Mouse (Mus musculus): ENCODE measurements around the gene Pitx1. TPM values are rescaled to one million over a fixed set of nuclear protein-coding genes. Genes with fewer than 3 reads are reported as not detected.

Pitx1 gene
- polyA plus RNA-seq, 1 experiment = not detected

DNA sequence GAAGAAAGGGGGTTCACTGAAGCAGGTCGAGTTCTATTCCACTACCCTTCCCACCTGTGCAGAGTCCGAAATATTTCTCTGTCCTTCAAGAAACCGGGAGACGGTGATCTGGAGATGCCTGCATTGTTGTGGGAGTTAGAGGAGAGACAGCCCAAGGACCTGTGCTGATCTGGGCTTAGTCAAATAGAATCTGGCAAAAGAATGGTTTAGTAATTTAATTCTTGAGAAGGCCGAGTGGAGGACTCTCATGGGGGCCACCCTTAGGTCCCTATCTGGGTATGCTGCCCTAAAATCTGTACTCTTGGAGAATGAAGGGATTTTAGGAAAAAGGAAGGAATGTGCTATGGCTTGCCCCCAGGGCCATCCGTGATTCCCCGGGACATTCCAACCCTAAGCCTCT lies 2.1 kb downstream of the Pitx1 start:
- WGBS = 4% methylated on average over 7 of the region's 7 CpGs
- H3K4me1 ChIP-seq (ENCODE audit: control insufficient read depth, insufficient read depth, low read length) = no peaks in the 10 kb centered on the region
- H3K27ac ChIP-seq (ENCODE audit: insufficient read depth, low read depth, low read length) = no peak overlapping the region
- TF ChIP-seq POLR2A (IDR thresholded peaks at IDR 0.05; ENCODE audit: insufficient read depth, low read depth, low read length) = no peak
- TF ChIP-seq CTCF (IDR thresholded peaks at IDR 0.05; ENCODE audit: insufficient read depth, low read depth, low read length) = no peak
- no peak overlapping the region for H3K4me3 ChIP-seq (ENCODE audit: insufficient read depth, low read depth, low read length)

DNA sequence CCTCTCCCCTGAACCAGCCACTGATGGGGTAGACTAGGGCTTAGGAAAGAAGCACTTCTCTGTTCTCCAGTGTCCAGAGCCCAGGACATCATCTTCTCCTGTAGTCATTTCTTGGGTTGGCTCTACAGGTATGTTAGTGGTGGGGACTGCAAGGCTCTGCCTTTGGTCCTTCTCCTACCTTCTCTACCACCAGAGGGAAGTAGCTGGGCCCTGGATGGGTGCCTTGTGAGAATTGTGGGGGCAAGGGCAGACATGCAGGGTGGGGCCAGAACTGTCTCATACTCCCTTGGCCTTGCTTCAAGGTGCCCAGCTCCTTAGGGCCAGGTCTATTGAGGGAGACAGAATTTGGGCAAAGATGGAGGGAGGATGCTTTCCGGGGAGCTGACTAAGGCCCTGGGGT lies 3.4 kb downstream of the Pitx1 start:
- no peak for TF ChIP-seq POLR2A (IDR thresholded peaks at IDR 0.05; ENCODE audit: insufficient read depth, low read depth, low read length)
- TF ChIP-seq CTCF (IDR thresholded peaks at IDR 0.05; ENCODE audit: insufficient read depth, low read depth, low read length) = no peak
- no peak overlapping the region for H3K27ac ChIP-seq (ENCODE audit: insufficient read depth, low read depth, low read length)
- 30% methylated on average over 1 of the region's 1 CpGs for WGBS
- H3K4me1 ChIP-seq (ENCODE audit: control insufficient read depth, insufficient read depth, low read length) = no peaks in the 10 kb centered on the region
- no peak overlapping the region for H3K4me3 ChIP-seq (ENCODE audit: insufficient read depth, low read depth, low read length)

DNA sequence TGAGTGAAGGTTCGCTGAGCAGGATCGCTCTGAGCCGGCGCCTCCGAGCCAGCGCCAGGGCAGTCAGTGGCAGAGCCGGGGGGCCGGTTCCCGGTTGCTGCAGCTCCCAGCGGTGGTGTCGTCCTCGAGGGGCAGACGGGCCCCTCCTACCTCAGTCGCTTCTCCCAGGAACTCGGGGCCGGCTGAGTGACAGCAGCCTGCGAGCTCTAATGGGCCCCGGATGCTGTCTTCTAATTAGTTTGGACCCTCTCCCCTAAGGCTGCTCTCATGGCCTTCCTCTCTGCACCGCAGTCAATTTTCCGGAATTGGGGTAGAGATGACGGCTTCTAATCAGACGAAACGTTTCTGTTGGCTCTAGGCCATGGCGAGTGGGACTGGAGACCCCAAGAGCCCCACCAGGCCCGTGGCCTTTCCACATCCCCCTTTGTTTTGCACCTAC lies 4.3 kb downstream of the Pitx1 start:
- Histone ChIP-seq H3K4me1 (ENCODE audit: control insufficient read depth, insufficient read depth, low read length) (no peaks in the 10 kb centered on the region), H3K4me3 (ENCODE audit: insufficient read depth, low read depth, low read length) (no peak overlapping the region), H3K27ac (ENCODE audit: insufficient read depth, low read depth, low read length) (no peak overlapping the region)
- WGBS = 6% methylated on average over 25 of the region's 25 CpGs
- TF ChIP-seq CTCF (IDR thresholded peaks at IDR 0.05; ENCODE audit: insufficient read depth, low read depth, low read length) = no peak
- TF ChIP-seq POLR2A (IDR thresholded peaks at IDR 0.05; ENCODE audit: insufficient read depth, low read depth, low read length) = no peak

DNA sequence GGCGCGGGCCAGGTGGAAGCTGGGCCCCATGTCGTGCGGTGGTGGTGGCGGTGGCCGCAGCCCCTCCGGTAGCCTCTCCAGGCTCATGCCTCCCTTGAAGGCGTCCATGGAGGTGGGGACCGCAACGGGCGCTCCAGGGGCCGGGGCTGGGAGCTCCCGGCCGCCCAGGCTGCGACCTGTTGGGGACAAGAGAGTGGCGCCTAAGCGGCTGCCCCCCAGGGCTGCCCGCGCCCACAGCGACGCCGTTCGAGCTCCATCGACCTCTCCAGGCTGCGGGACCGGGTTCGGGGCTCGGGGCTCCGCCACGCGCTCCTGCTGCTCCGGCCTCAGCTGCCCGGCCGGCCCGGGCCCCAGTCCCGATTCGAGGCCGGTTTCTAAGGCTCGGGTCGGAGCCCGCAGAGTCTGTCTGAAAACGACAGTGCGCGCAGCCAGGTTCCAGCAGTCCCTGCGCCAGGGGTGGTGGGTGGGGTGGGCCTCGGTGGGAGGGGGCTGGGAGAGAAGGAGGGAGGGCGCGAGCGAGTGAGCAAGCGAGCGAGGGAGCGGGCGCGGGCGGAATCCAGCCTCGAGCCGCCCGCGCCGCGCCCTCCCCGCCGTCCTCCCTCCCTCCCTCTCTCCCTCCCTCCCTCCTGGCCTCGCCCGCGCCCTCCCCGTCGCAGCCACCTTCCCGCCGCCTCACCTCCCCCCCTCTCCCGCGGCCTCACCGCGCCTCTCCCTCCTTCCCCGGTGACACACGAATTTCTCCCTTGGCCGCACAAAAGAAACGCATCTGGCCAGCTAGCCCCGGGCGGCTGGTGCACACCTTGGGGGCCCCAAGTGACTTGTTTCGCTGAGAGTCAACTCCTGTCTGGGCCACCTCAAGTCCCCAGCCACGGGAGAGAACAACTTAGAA lies 4.9 kb downstream of the Pitx1 start:
- H3K4me3 ChIP-seq (ENCODE audit: insufficient read depth, low read depth, low read length) = no peak overlapping the region
- H3K4me1 ChIP-seq (ENCODE audit: control insufficient read depth, insufficient read depth, low read length) = no peaks in the 10 kb centered on the region
- H3K27ac ChIP-seq (ENCODE audit: insufficient read depth, low read depth, low read length) = no peak overlapping the region
- no peak for TF ChIP-seq CTCF (IDR thresholded peaks at IDR 0.05; ENCODE audit: insufficient read depth, low read depth, low read length)
- no peak for TF ChIP-seq POLR2A (IDR thresholded peaks at IDR 0.05; ENCODE audit: insufficient read depth, low read depth, low read length)
- 2% methylated on average over 58 of the region's 82 CpGs for WGBS

DNA sequence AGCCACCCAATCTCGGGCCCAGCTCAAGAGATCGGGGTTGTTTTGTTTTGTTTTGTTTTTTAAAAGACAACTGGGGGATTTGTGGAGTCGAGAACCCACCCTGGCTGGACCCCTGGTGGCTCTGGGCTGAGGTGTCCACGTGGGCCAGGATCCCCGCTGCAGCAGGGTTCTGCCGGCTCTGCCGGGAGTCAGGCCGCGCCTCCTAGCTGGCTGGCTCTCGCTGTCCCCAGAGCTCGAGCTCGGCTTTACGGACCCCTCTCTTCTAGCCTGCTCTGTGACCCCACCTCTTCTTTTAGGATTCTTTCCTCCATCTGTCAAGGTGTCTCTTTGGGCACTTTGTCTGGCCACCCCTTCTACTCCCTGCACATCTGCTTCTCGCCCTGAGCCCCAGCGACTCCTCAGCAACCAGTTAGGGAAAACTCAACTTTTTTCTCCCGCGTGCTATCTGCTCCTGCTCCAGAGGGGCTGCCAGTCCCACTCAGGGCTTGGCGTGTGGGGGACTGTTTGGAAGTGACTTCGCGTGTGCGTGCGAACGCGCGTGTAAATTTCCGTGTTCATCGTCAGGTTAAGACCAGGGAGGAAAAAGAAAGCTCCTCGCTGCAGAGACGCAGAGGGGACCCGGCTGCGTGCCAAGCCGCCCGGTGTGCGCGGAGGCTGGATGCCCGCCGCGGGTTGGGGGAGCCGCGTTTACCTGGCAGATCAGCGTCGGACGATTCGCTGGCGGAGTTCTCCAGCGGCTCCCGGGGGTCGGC lies 5.7 kb downstream of the Pitx1 start:
- Histone ChIP-seq H3K4me1 (ENCODE audit: control insufficient read depth, insufficient read depth, low read length) (no peaks in the 10 kb centered on the region), H3K4me3 (ENCODE audit: insufficient read depth, low read depth, low read length) (no peak overlapping the region), H3K27ac (ENCODE audit: insufficient read depth, low read depth, low read length) (no peak overlapping the region)
- no peak for TF ChIP-seq POLR2A (IDR thresholded peaks at IDR 0.05; ENCODE audit: insufficient read depth, low read depth, low read length)
- TF ChIP-seq CTCF (IDR thresholded peaks at IDR 0.05; ENCODE audit: insufficient read depth, low read depth, low read length) = no peak
- WGBS = 2% methylated on average over 48 of the region's 48 CpGs

DNA sequence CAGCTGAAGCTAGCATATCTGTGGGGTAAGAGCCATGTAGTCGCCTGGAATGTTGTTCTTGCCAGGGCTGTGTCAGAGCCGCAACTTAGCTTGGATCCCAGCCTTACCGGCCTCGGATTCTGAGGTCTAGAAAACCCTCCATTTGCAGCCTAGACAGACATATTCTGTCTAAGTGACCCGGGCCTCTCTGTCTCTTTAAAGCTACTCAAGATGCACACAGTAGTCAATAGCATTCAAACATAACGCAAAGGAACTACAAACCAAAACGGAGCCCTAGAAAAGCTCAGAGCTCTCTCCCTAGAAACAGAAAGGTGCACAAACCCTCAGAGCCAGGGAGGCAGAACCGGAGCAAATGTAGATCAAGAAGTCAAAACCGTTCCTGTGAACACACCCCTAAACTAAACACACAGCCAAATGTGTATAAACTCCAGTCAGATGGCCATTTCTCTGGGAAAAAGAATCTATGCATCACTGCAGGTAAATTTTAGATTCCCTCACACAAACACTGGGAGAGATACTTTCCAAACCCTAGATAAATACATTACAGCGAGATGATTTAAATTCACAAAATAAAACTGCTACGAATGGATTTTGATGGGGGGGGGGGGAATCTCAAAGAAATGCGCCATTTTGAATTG lies 6.9 kb downstream of the Pitx1 start:
- Histone ChIP-seq H3K4me3 (ENCODE audit: insufficient read depth, low read depth, low read length) (no peak overlapping the region), H3K4me1 (ENCODE audit: control insufficient read depth, insufficient read depth, low read length) (no peaks in the 10 kb centered on the region), H3K27ac (ENCODE audit: insufficient read depth, low read depth, low read length) (no peak overlapping the region)
- TF ChIP-seq CTCF (IDR thresholded peaks at IDR 0.05; ENCODE audit: insufficient read depth, low read depth, low read length) (no peak), POLR2A (IDR thresholded peaks at IDR 0.05; ENCODE audit: insufficient read depth, low read depth, low read length) (no peak)
- WGBS = 7% methylated on average over 12 of the region's 12 CpGs

DNA sequence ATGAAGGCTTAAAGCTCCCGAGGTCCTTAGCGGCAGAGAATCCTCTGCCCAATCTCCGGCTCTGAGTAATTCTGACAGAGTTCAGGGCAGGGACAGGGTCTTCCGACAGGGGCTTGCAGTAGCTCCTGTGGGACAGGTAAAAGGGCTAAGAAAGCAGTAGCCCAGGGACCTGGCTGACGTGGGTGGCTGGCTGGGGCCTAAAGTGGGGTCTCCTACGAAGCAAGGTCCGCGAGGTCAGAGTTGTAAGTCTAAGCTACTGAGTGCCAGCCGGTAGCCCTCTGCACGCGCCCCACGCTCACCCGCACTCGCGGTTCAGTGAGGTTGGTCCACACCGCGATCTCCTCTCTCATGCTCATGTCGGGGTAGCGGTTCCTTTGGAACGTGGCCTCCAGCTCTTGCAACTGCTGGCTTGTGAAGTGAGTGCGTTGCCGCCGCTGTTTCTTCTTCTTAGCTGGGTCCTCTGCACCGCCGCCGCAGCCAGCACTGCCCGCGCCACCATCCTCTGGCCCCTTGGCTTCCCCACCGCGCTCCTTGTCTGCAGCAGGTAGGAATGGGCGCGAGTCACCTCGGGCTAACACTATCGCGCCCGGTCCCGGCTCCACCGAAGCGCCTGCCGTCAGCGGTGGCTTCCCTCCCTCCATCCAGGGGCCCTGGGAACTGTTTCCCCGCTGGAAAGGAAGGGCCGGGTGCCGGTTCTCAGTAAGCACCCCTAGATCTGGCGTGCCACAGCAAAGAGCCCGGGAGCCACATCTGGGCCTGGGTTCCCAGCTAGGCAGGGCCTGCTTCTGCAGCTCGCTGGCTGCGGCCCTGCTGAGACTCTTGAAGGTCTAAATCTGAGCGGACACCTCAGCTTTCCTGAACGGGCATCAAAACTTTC lies 7.6 kb downstream of the Pitx1 start:
- TF ChIP-seq CTCF (IDR thresholded peaks at IDR 0.05; ENCODE audit: insufficient read depth, low read depth, low read length) = no peak
- Histone ChIP-seq H3K4me3 (ENCODE audit: insufficient read depth, low read depth, low read length) (no peak overlapping the region), H3K4me1 (ENCODE audit: control insufficient read depth, insufficient read depth, low read length) (no peaks in the 10 kb centered on the region), H3K27ac (ENCODE audit: insufficient read depth, low read depth, low read length) (no peak overlapping the region)
- 2% methylated on average over 50 of the region's 50 CpGs for WGBS

DNA sequence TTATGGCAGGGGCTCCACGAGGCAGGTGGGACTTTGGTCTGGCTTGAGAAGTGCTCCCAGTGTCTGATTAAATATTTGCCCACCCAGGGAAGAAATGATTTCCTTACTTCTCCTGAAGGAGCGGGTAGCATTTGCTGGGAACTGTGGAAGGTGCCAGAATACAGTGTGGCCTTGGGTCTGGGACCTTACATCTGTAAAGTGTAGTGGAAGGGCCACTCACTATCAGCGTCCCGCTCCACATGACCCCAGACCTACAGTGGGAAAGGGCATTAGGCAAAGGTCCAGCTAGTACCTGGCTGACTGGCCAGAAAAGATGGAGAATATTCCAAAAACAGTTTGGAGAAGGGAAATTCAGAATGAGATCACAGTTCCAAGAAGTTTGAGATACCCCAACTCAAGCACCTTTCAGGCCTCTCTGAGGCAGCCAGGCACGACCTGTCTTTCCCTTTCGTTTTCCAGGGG lies 8.3 kb downstream of the Pitx1 start:
- 5% methylated on average over 6 of the region's 6 CpGs for WGBS
- no peak for TF ChIP-seq CTCF (IDR thresholded peaks at IDR 0.05; ENCODE audit: insufficient read depth, low read depth, low read length)
- TF ChIP-seq POLR2A (IDR thresholded peaks at IDR 0.05; ENCODE audit: insufficient read depth, low read depth, low read length) = no peak
- Histone ChIP-seq H3K4me1 (ENCODE audit: control insufficient read depth, insufficient read depth, low read length) (no peaks in the 10 kb centered on the region), H3K27ac (ENCODE audit: insufficient read depth, low read depth, low read length) (no peak overlapping the region), H3K4me3 (ENCODE audit: insufficient read depth, low read depth, low read length) (no peak overlapping the region)
